Mouse (Mus musculus) bone marrow macrophage, adult 2 months (primary cell): Measurements from ENCODE around the gene Galc.

Experiments
- CTCF ChIP-seq: IDR thresholded peaks from 2 replicates; pipeline ENCODE4 v1.5.1; 2012; ENCODE audit warnings: low read depth, mild to moderate bottlenecking, low read length, moderate library complexity
- POLR2A ChIP-seq: IDR thresholded peaks from 2 replicates; pipeline ENCODE4 v1.6.1; 2012; ENCODE audit warnings: mild to moderate bottlenecking, low read depth, low read length, borderline replicate concordance

GRCm38 (mm10) chr12:98190201-98190600 is 69.1 kb downstream of the Galc start:
- TF ChIP-seq CTCF (no peak), POLR2A (no peak)
